Mouse (Mus musculus) CH12.LX (cell line): Measurements from ENCODE around the gene Asphd1.

Experiments
- CTCF ChIP-seq, 2 experiments: IDR thresholded peaks in 1 of 2; conservative IDR thresholded peaks in 1 of 2; 2 replicates each; pipeline ENCODE4 v1.5.1; 2011 to 2012; ENCODE audit warnings: low read depth in 2 of 2, low read length in 2 of 2, improper control_type of control experiment in 1 of 2, inconsistent platforms in 1 of 2, mild to moderate bottlenecking in 1 of 2, moderate library complexity in 1 of 2
- E2F4 ChIP-seq: IDR thresholded peaks from 2 replicates; pipeline ENCODE4 v1.6.1; 2011; ENCODE audit warnings: low read depth, low read length, improper control_type of control experiment; ENCODE audit not compliant: insufficient replicate concordance
- POLR2A ChIP-seq: IDR thresholded peaks from 2 replicates; pipeline ENCODE4 v1.6.1; 2011; ENCODE audit warnings: low read depth, mild to moderate bottlenecking, improper control_type of control experiment, low read length
- SMC3 ChIP-seq: IDR thresholded peaks from 2 replicates; pipeline ENCODE4 v1.6.1; 2011; ENCODE audit warnings: low read depth, low read length, improper control_type of control experiment
- TCF12 ChIP-seq: IDR thresholded peaks from 2 replicates; pipeline ENCODE4 v1.6.1; 2014; ENCODE audit warnings: low read depth, mild to moderate bottlenecking, inconsistent platforms, low read length, improper control_type of control experiment

DNA sequence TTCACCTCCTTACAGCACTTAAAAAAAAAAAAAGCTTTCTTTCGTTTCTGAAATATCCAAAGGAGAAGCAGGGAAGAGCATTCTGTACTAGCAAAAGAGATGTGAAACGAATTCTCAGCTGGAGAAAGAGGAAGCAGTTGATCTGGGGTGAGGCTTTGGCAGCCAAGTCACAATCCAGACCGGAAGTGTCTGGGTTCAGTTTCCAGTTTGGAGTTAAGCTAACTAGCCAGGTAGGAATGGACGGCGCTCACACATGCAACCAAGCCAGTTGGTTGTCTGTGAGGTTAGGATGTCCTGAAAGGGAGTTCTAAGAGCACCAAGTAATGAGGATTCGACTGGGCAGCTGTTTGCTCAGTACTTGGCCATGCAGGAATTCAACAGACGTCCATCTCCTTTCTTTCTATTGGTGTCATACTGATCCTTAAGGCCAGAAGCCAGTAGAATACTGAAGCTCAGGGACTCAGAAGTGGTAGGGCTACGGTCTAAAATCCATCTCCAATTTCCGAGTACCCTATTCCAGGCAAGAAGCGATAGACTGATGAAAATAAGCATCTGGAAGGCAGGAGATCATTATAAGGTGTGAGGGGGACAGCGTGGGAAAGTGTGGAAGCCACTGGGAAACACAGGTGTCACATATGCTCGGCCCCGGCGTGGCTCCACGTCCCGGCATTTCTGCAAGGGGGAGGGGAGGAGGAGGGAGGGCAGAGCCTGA is 51.8 kb downstream of the Asphd1 start:
- TF ChIP-seq SMC3 (no peak), POLR2A (no peak), TCF12 (no peak; the same call in 1 of the 2 replicates), CTCF (conservative IDR thresholded peaks at IDR 0.05 in 1 of 2, IDR thresholded peaks at IDR 0.05 in 1 of 2; ENCODE audit: low read depth in 2 of 2, low read length in 2 of 2) (no peak), E2F4 (no peak)
